Mouse (Mus musculus): ENCODE results near the gene Serpine1.

The Serpine1 gene

DNA sequence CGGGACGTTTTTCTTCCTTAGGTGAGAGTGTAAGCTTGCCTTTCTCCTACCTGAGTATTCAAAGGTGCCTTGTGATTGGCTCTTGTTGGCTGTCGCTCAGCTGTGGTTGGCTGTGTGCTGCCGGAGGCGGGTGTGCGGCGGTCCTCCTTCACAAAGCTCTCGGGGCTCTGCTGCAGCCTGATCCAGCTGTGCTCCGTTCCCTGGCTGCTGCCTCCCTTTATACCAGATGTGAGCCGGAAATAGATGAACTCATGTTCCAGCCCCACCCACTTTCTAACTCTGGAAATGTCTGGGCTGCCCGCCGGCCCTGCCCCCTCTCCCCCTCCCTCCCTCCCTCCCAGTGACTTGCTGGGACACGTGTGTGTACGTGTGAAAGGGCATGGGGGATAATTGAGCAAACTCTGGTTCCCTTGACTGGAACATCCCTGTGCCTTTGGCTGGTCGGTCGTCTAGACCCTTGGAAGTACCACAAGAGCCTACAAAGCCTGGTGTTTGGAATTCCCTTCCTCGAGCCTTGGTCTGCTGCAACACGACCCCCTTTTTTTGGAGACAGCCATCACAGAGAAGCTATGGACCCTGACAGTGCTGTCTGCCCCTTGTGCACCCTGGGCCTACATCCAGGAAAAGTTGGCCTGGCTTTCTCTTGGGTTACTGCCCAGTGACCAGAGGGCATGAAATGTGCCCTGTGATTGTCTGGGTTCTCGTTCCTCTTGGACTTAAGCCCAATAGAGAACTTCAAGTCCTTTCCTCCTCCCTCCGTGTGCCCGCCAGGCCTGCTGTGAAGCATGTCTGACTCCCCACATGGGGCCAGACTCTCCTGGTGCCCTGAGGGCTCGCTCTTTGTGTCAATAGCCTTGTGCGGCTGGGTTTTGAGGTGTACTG, at the start of gene Serpine1:
Gene Serpine1, minus strand, starts transcription at position 190 of the 882 bp plus-strand sequence.
- in situ Hi-C loops (cut with MboI, MseI): no loop called here

DNA sequence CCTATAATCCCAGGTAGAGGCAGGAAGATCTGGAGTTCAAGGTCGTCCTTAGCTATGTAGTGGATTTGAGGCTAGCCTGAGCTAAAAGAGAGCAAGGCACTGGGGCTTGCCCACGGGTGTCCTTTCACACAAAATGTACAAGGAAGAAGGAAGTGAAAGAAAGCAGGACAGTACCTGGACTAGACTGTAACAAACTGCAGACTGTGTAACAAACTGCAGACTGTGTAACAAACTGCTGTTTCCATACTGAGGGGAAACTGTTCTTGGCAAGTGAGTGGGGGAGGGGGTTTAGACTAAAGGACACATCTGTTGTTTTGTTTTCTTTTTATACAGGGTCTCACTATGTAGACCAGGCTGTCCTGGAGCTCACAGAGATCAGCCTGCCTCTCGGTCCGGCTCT, 49.2 kb upstream of the Serpine1 start:
- in situ Hi-C loops (cut with MboI, MseI): no loop called here

DNA sequence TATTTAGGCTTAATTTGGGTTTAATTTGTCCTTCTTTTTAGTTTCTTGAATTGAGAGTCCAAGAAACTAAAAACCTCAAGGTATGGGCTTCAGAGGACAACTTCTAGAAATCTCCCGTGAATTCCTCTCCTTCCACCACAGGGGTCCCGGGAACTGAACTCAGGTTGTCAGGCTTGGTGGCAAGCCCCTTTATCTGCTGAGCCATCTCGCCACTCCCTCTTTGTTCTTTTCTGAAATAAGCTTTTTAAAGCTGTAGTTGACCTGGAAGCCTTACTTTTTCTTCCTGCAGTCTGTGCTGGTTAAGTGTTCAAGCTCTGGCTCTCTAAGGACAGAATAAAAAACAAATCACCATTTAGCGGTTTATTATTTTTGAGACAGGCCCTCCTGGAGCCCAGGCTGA, 46.8 kb upstream of the Serpine1 start:
- in situ Hi-C loops (cut with MboI, MseI): loop anchor here (5.0 kb wide), 1 partner anchor 57 kb away; no protein-coding TSS in a partner anchor

DNA sequence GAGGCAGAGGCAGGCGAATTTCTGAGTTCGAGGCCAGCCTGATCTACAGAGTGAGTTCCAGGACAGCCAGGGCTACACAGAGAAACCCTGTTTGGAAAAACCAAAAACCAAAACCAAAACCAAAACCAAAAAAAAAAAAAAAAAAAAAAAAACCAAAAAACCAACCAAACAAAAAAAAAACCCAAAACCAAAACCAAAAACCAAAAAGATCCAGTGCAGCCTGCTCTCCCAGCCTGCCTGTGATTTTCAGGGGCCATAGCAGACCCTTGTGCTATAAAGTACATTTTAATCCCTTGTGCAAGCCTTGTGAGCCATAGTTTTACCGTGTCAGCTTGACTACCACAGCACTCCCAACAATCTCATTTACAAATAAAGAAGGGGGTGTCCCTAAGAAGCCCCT, 45.9 kb upstream of the Serpine1 start:
- in situ Hi-C loops (cut with MboI, MseI): loop anchor here (5.0 kb wide), 1 partner anchor 56 kb away; no protein-coding TSS in a partner anchor

DNA sequence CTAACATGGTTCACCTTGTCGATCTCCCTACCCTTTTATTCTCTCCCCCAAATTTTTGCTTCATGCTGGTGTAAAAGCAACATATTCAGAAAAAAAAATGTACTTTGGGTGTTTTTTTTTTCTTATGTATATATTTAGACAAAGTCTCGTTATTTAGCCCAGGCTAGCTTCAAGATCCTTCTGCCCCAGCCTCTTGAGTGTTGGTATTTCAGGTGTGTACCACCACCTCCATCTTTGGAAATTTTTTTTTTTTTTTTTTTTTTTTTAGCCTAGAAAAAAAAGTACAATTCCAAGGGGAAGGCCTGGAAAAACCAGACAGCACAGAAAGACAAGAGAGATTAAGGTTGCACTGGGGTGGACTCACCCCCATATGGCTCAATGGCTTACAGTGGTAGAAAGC, 44.9 kb upstream of the Serpine1 start:
- in situ Hi-C loops (cut with MboI, MseI): loop anchor here (5.0 kb wide), 1 partner anchor 55 kb away; no protein-coding TSS in a partner anchor

DNA sequence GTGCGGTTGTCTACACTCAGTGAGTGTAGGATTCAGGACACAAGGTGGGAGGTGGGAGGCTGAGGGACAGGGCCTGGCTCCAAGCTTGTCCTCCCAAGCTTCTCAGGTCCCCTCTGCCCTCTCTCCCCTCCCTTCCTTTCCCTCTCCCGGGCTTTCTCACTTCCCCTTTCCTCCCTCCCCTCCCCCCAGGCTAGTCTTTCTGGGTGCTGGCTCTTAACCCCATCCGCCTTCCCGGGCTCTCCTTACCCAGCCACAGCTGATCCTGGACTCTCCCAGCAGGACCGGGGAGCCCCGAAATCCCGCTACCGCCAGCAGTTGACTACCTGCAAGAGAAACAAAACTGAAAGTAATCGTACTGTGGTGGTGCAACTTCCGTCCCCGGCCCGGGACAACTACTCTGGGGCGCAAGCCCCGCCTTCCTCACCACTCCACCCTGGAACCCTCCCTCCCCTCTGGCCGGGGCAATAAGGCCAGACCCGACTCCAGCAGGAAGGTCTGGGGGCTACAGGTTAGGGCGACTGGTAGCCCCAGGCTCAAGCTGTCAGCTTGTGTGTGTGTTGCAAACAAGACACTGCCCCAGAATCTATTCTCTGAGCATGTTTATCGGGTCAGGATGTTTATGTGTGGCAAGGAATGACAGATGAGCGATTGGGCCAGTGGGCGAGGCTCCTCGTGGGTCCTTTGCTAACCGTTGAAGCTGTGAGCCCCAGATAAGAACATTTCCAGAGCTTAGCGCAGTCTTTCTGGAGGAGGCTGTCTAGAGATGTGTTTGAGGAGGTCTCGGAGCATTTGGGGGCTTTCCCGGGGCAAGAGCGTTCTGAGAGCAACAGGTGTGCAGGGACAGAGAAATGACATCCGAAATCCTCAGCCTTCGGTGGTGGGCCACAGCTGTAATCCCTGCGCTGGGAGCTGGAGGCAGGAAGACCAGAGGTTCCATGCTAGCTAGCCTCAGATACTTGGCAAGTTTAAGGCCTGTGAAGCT, 44.1 kb upstream of the Serpine1 start, which contains the start of gene Trim56:
Gene Trim56, minus strand, starts transcription at position 344 of the 982 bp plus-strand sequence.
- in situ Hi-C loops (cut with MboI, MseI): loop anchor here (5.0 kb wide), 1 partner anchor 54 kb away; no protein-coding TSS in a partner anchor

DNA sequence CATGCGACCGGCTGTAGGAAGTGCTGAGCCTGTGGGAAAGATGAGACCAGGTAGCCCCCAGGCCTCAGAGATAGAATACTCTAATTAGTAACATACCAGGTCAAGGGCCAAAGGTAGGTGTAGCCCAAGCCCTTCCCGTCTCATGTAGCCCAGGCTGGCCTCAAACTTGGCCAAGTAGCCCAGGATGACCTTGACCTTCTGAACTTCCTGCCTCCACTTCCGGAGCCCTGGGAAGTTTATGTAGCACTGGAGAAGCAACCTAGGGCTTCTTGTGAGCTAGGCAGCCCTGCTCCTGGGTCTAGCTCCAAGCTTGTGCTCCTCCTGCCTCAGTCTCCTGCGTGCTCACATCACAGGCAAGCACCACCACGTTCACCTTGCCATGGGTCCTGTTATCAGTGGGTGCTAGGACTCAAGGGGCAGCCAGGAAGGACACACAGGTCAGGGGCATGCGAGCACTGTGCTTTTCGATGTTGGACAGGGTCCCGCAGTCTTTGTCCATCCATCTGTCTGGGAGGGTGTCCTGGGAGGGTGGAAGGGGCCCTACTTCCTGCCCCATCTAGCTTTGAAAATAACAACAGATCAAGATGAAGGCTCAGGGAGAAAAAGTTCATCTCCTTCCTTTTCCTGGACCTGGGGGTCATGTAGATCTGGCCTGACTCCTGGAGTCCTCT, 43.0 kb upstream of the Serpine1 start:
- in situ Hi-C loops (cut with MboI, MseI): loop anchor here (5.0 kb wide), 1 partner anchor 53 kb away; no protein-coding TSS in a partner anchor

DNA sequence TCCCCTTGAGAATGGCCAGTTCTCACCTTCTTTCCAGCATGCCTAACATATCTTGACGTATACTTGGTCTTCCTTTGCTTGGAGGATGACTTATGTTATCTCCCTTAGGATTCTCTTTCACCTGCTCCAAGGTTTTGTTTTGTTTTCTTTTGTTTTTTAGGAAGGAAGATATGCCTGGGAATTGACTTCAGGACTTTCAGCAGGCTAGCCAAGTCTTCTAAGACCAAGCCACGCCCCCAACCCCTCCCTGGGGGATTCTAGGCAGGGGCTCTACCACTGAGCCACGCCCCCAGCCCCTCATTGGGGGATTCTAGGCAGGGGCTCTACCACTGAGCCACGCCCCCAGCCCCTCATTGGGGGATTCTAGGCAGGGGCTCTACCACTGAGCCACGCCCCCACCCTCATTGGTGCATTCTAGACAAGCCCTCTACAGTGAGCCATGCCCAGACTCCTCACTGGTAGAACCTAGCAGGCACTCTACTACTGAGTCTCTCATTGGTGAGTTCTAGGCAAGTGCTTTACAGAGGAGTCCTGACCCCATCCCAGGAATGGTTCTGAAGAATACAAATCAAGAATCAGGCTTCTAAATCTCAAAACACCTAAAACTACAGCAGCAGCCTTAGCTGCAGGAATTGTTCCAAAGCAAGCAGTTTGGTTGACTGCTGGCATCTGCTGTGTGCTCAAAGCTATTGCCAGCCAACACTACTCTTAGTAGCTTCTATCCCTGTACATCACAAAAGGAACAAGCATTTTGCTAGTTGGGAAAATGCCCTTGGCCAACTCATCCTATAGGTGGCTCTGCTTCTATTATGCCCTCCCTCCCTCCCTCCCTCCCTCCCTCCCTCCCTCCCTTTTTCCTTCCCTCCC, 39.7 kb upstream of the Serpine1 start:
- in situ Hi-C loops (cut with MboI, MseI): no loop called here

DNA sequence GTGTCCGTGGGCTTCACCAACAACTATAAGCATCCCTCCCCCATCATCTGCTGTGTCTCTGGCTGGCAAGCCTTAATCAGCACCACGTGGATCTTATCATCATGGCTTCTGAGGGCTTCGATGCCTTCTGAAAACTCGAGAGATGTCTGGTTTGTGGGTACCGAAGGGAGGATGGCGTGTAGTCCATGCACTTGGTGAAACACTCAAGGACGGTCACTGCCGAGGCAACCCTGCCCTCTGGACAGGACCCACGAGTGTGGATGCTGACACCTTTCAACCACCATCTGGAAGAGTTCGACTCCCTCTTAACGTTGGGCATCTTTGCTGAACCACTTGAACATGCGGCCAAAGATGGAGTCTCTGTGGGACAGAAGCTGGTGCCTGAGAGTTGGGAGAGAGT, 38.8 kb upstream of the Serpine1 start:
- in situ Hi-C loops (cut with MboI, MseI): no loop called here

DNA sequence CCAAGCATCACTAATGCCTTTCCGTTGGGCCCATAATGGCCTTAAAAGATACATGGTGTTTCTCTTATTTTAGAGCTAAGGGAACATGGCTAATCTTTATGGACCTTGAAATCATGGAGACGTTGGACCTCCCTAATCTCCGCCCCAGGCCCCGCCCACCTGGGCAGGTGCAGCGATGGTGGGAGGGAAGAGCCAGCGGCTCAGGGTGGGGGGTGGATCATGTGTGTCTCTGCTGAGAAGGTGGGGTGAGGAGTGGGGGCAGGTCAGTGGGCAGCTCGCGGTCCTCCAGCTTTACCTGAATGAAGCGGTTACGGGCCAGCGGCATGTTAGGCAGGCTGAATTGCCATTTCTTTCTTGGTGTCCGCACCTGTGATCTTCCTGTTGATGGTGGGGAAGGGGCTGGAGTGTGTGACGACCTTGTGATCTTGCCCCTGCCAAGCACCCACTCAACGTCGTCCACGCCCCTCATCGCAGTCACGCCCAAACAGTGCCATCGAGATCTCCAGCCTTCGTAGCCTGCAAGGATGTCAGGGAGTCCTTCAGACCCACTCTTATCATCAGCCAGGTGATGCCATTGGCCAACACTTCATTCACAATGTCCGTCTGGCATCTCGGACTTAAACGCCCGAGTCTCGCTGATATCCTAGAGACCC, 38.0 kb upstream of the Serpine1 start:
- in situ Hi-C loops (cut with MboI, MseI): no loop called here

DNA sequence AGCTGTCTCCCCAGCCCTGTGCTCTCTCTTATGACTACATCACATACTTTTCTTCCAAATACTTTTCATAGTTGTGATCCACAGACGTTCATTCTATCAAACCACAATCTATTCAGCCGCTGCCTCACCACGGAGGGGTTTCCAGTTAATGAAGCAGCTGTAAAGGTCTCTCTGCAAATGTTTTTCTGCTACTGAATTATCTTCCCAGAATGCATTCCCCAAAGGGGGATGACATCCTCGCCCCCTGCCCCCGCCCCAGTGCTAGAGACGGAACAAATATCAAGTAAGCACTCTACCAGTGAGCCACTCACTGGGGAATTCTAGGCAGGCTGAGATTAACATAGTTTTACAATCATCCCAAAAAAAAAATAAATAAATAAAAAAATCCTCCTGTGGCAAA, 36.0 kb upstream of the Serpine1 start:
- in situ Hi-C loops (cut with MboI, MseI): no loop called here

DNA sequence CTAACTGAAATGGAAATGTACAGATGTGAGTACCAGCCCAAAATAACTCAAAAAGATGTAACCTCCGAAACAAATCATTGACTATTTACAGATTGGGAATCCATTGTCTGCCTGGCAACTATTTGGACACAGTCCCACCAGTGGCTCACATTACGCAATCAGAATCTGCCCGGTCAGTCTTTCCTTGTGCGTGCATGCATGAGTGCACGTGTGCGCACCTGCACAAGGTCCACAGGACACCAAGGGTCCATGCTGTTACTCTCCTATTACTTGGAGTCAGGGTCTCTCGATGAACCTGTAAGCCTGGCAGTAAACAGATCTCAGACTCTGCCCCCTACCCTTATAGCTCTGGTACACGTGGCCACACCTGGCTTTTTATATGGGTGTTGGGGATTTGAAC, 35.6 kb upstream of the Serpine1 start:
- in situ Hi-C loops (cut with MboI, MseI): no loop called here

DNA sequence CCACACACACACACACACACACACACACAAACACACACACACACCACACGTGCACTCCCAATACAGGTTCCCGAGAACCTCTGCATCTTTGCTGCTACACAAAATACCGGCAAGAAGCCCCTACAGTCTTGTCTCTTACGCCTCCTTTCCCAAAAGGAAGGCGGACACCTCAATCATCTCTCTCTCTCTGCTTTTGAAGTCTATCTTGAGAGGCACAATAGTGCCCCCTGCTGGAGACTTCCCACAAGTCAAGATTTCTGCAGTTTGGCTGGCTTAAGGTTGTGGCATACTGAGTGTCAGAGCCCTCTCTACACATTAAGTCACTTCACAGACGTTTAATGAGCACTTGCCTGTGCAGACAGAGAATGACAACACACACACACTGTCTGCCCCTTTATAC, 35.0 kb upstream of the Serpine1 start:
- in situ Hi-C loops (cut with MboI, MseI): no loop called here

DNA sequence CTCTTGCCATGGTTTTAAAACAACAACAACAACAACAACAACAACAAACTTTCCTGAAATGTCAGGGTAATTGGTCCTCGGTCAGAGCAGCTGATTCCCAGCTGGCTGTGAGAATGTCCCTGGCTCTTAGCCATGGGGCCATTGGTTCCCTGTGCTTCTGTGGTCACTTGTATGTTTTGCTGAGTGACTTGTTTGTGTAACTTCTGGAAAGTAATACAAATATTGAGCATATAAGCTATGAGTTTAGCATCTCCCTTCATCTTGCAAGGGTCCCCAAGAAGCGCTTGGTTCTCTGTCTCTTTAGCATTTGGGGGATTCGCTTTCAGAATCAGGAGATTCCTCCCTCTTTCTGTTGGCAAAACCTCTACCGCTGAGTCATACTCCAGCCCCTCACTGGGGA, 34.4 kb upstream of the Serpine1 start:
- in situ Hi-C loops (cut with MboI, MseI): no loop called here

DNA sequence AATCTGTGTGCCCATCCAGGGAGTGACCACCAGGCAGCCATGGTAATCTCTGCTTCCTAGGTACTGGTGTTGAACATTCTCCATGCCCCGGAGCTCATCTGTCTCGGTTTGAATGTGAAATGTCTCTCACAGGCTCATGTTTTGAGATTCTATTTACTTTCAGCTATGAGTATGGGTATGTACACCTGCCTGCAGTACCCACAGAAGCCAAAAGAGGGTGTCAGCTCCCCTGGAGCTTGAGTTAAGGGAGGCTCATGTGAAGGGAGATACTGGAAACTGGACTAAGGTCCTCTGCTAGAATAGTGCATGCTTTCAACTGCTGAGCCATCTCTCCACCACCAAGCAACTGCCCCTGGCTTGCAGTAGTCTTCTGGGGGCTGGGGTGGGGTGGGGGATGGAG, 31.9 kb upstream of the Serpine1 start:
- in situ Hi-C loops (cut with MboI, MseI): loop anchor here (5.0 kb wide), 1 partner anchor 87 kb away; no protein-coding TSS in a partner anchor

DNA sequence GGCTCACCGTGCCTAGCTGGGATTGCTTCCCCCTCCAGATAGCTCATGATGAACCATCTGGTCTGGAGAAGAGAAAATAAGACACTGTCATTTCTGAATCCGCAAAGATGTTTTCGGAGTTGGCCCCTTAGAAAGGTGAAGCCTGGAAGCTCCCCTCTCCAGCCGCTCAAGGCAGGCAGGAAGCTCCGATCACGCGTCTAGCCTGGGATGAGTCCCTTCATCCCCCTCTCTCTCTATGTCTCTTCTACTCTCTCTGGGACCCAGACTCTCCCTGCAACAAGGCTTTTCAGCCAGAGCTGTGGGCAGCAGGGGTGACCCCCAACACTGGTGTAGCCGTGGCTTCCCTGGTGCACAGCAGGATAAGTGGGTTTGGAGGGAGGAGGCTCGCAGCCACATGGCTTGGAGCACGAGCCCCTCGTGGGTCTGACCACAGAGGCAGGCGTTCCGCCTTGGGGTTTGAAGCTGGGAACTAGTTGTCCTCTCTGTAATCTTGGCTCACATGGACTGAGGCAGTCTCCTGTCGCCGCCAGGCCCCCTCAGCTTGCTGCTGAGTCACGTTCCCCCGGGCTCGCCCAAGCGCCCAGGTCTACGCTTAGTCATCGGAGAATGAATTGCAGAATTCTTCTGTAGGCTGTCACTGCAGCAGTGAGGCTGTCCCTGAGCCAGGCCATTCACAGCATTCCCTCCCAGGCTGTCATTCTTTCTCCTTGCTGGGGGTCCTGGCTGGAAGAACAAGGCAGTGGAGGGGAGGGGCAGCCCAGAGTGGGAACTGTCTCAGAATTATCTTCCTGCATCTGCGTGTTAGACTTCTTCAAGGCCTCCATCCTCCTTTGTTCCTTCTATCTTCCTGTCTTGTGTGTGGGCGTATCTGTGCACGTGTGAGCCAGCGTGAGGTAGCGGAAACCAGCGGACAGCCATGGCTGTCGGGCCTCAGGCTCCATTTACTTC, 30.8 kb upstream of the Serpine1 start:
- in situ Hi-C loops (cut with MboI, MseI): loop anchor here (5.0 kb wide), 1 partner anchor 86 kb away; no protein-coding TSS in a partner anchor

DNA sequence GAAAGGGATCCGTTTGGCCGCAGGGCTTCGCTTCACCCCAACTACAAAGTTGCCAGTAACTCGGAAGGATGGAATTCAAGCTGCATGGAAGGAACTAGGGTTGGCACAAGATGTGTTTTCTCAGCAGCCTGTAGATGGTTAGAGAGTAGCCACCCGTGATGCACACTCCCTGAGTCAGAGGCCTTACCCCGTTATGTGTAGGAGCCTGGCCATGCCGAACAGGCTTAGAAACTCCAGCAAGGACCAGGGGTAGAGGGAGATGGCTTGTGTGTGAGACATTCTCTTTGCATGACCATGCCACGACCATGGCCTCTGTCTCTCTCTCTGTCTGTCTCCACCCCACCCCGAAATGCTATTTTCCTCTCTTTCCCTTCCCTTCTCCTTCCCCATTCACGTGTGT, 30.0 kb upstream of the Serpine1 start:
- in situ Hi-C loops (cut with MboI, MseI): loop anchor here (5.0 kb wide), 1 partner anchor 85 kb away; no protein-coding TSS in a partner anchor

DNA sequence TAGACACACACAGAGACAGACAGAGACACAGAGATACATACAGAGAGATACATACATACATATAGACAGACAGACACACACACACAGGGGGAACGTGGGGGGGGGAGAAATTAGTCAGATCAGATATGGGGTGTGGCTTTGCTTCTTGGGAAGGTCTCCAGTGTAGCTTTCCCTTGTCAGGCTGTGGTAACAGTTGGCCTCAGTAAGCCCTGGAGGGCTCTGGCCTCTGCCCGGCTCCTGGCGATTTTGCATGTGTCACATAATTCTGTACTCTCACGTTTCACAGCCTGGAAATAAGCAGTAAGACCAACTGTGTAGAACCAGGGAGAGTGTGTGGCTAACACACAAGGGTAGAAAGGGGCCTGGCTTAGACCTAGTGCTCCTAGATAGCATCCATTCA, 28.6 kb upstream of the Serpine1 start:
- in situ Hi-C loops (cut with MboI, MseI): loop anchor here (5.0 kb wide), 1 partner anchor 83 kb away; no protein-coding TSS in a partner anchor

Measured in T-helper 1 cell (primary cell).